Mouse (Mus musculus): ENCODE results near the gene Hoxa11. TPM values are rescaled to one million over a fixed set of nuclear protein-coding genes. Genes with fewer than 3 reads are reported as not detected.

The Hoxa11 gene
- polyA plus RNA-seq, 1 experiment, result 0.04 TPM

DNA sequence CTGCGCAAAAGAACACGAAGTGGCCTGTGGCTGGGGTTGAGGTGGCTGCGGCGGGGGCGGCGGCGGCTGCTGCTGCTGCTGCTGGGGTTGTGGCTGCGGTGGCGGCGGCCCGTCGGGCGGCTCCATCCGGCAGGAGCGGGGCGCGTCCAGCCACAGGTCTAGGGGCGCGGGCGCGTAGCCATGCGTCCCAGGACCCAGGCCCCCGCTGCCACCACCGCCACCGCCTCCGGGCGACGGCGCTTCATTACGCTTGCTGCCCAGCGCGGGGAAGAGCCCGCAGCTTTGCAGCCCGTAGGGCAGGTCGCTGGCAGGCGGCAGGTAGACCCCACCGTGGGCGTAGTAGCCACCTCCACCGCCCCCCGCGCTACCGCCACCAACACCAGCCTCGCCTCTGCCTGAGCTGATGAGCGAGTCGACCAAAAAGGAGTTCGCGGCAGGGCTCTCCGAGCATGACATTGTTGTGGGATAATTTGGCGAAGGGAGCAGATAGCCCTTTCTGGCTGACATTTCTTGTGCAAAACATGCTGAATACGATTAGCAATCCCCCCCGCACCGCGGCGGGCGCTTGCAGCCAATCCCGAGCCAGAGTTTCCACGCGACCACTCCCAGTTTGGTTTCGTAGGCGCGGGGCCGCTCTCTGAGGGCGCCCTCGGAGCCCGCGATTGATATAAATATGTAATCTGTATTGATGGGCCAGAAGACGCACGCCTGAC lies 11.0 kb downstream of the Hoxa11 start:
- DNase-seq (ENCODE audit: extremely low spot score in 1 of 2, low spot score in 1 of 2), result no peak

DNA sequence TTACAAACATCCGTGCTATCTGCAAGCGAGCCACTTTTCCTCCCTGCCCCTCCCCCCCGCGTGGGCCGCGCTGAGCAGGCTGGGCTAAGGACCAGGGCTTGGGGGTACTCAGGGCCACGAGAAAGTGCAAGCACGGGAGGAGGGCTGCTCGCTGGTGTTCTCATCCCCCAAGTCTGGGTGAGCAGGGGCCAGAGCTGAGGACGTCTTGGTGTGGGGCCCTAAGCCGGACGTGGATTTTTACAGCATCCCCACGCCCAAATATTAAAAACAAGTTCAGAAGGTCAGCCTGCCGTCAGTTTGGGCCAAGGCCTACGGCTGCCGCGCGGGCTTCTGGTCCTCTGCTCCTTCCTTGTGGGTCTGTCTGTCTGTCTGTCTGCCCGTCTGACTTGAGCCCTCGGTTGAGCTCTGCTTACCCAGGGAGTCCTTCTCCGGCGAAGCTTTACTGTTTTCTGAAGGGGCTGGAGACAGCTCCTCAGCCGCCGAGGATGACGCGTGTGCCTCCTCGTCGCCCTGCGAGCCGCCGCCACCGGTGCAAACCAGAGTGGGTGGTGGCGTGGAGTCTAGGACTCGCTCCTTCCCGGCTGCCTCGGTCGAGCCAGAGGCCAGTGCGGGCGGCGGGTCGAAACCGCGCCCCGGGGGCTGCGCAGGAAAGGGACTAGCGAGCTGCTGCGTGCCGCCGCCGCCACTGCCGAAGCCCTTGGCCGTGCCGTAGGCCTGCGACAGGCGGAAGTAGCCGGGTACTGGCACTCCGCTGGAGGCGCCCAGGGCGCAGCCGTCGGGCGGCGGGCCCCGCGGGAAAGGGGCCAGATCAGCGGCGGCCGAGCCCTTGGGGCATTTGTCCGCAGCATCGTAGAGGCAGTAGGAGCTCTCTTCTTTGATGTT lies 11.8 kb downstream of the Hoxa11 start:
- DNase-seq (ENCODE audit: extremely low spot score in 1 of 2, low spot score in 1 of 2), result no peak

DNA sequence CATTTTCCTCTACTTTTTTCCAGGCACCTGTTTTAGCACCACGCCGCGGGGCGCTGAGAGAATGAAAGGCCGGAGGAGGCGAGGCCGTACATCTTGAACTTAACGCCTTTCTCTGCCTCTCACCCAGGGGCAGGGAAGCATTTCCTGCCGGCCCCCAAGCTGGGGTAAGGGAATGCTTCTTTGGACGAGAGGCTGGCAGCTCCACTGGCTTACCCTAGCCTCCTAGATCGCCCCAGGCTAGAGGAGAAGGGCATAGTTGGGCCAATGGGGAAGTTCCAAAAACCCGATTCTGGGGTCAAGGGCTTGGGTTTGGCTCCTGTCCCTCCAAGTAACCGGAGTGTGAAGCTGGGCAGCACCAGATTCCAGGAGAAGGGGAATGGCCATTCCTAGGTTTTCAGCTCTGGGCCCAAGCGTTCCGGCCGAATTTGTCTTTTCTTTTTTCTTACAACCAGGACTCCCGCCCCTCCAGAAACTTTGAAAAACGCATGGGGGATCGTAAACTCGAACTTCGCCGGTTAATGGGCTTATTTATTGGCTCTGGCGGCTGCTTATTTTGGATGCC lies 12.5 kb downstream of the Hoxa11 start:
- no peak for DNase-seq (ENCODE audit: extremely low spot score in 1 of 2, low spot score in 1 of 2)

DNA sequence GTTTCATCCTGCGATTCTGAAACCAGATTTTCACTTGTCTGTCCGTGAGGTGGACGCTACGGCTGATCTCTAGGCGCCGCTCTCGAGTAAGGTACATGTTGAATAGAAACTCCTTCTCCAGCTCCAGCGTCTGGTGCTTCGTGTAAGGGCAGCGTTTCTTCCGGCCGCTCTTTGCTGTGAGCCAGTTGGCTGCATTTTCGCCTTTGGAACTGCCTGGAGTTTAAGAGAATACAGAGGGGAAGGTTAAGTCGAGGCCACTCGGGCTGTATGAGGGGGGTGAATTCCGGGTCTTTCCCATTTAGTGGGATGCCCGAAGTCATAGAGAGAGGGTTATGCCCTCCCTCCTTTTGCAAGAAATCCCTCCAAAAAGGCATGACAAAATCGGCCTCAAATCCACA lies 13.0 kb downstream of the Hoxa11 start:
- DNase-seq (ENCODE audit: extremely low spot score in 1 of 2, low spot score in 1 of 2), result no peak

GRCm38 (mm10) chr6:52231885-52232567 lies 13.6 kb downstream of the Hoxa11 start:
- no peak for DNase-seq (ENCODE audit: extremely low spot score in 1 of 2, low spot score in 1 of 2)

DNA sequence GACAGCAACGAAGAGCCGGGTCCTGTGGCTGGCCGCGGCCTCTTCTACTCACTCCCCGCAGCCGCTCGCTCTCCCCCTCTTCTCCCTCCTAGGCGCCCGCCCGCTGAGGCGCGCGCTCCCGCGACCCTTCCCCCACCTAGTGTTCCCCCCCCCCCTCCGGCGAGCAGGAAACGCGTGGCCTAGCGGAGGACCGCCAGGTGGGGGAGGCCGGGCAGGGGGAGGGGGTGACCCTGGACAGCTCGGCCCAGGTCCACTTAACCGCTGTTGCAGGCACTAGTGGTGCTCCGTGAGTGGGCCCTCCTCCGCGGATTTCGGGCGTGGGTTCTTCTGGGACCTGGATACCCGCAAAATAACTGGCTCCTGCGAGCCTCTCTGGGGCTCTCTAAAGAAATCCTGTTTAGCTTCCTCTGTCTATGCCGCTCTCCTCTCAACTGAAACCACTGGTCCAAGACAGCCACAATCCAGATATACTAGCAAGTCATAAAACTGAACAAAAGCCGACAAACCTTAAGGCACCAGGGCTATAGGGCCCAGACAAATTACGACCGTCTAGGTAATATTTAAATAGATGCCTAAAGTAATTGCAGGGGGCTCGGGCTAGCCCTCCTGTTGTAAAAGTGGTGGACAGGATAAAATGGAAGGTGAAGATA lies 15.0 kb downstream of the Hoxa11 start, which contains the start of gene Hoxa9:
TSS of gene Hoxa9 (minus strand) at position 574 of the 650 bp plus-strand sequence.
- no peak for DNase-seq (ENCODE audit: extremely low spot score in 1 of 2, low spot score in 1 of 2)

- DNase-seq (ENCODE audit: extremely low spot score in 1 of 2, low spot score in 1 of 2), result no peak
Measured at GRCm38 (mm10) chr6:52229558-52230416, 15.8 kb downstream of the Hoxa11 start.

- DNase-seq (ENCODE audit: extremely low spot score in 1 of 2, low spot score in 1 of 2), result no peak
Measured at GRCm38 (mm10) chr6:52228475-52229465, 16.8 kb downstream of the Hoxa11 start.

DNA sequence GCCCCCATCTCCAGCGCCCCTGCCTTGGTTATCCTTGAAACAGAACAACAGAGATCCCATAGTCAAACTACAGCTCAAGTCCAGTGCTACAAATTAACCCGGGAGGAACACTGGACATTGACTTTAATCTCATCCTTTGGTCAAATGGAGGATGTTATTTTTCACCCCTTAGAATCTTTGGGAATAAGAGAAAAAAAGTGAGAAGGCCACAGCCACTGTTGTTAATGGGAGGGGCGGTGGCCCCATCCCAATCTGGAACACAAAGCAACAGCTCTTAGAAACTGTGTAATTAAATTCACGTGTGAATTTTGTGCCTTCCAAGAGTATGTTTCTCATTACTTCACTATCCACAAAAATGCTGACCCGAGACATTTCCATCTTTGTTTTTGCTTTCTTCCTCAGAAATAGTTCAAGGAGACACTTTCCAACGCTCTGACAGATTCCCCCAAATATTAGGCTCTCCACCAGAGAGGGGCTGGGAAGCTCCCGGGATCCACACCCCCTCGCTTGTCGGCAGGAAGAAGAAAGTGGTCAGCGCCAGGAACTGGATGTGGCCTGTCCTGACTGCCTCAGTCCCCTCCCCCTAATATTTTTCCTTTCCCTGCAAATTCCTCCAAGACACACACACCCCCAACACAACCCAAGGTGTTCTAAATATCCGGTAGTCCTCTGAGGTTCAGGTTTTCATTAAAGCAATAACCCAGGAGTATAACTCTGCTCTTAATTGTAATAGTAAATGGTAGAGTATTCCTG lies 18.0 kb downstream of the Hoxa11 start:
- DNase-seq (ENCODE audit: extremely low spot score in 1 of 2, low spot score in 1 of 2), result no peak

DNA sequence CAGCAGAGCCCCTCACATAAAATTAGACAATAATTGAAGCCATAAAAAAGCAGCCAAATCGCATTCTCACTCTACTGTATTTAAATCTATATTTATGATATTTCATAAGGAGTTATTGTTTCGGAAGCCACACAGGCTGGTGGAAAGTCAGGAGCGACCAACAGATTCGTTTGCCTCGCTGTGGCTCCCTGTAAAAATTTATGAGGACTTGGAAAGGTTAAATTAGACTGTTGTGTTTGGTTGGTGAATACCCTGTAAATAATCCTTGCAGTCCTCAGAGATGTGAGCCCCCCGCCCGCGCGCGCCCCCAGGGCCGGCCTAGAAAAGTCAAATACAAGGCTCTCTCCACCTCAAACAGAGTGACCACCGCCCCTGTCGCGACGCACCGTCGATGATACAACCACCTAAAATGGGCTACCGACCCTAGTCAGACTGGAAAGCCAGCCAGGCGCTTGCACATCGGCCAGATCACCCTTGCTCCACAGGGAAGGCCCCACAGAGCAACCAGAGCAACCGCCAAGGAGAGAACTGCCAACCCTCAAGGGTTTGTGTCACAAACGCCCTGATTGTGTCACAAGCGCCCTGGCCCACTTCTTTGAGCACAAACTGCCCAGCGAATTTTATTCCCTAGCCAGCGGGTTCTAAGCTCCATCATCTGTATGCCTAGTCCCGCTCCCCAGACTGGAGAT lies 18.9 kb downstream of the Hoxa11 start:
- DNase-seq (ENCODE audit: extremely low spot score in 1 of 2, low spot score in 1 of 2), result no peak

GRCm38 (mm10) chr6:52225612-52226568 lies 19.7 kb downstream of the Hoxa11 start:
- no peak for DNase-seq (ENCODE audit: extremely low spot score in 1 of 2, low spot score in 1 of 2)

DNA sequence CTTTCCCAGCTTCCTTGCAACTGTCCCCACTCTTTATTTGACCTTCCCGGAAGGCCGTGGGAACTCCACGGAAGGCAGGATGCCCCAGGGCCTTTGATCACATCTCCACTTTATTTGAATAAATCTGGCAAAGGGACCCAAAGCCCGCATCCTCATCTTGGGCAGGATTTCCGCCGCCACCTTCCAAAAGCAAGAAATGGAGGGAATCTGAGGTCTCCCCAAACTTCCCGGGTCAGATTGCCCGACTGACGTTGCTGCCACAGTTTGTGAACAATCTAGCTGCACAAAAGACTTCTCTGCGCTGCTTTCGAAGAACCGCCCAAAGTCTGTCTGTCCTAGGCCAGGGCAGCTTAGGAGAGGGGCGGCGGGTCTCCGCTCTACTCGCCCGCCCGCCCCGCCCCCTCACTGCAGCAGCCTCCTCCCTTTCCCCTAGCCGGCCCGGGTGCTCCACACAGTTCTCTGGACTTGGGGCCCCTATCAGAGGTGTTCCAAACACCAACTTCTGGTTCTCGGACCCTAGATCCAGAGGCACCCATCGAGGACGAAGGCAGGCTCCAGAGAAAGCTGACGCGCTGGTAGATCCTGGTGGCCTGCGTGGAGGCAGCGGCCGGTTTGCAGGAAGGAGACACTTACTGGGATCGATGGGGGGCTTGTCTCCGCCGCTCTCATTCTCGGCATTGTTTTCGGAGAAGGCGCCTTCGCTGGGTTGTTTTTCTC lies 20.6 kb downstream of the Hoxa11 start:
- DNase-seq (ENCODE audit: extremely low spot score in 1 of 2, low spot score in 1 of 2), result no peak

DNA sequence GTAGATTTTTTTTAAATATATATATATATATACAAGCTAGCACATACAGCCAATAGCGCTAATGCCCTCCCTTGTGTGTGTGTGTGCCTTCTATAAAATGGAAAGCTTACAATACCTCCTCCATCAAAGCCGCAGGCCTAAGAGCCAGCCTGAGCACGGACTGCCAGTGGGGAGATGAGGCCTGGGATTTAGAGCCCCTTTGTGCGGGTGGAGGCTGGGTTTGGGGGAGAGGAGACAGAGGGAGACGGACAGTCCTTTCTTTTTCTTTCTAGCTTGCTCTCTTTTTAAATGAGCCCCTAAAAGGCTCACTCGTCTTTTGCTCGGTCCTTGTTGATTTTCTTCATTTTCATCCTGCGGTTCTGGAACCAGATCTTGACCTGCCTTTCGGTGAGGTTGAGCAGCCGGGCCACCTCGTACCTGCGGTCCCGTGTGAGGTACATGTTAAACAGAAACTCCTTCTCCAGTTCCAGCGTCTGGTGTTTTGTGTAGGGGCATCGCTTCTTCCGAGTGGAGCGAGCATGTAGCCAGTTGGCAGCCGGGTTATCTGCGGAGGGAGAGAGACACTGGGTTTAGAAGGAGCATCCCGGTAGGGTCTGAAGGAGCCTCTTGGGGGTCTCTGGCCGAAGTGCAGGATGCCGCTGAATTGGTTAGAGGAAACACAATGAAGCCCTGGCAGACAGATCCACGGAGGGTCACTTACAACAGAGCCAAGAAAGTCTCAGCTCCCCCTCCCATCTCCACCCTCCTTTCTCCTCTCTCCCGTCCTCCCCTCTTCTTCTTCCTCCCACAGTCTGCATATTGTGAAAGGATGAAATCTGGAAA lies 21.5 kb downstream of the Hoxa11 start:
- no peak for DNase-seq (ENCODE audit: extremely low spot score in 1 of 2, low spot score in 1 of 2)

- no peak for DNase-seq (ENCODE audit: extremely low spot score in 1 of 2, low spot score in 1 of 2)
Measured at GRCm38 (mm10) chr6:52222729-52223128, 22.9 kb downstream of the Hoxa11 start.

Measured in frontal cortex, adult 2 months (tissue).